Mouse (Mus musculus) lung, postnatal 0 days (tissue): ENCODE measurements around the gene Qrich2.

Source experiments
- CTCF ChIP-seq: IDR thresholded peaks from 2 replicates; pipeline ENCODE4 v1.5.1; 2016; ENCODE audit warnings: antibody characterized with exemption, mild to moderate bottlenecking
- EP300 ChIP-seq: IDR thresholded peaks from 2 replicates; pipeline ENCODE4 v1.6.1; 2016; ENCODE audit warnings: antibody characterized with exemption, mild to moderate bottlenecking, control low read depth

DNA sequence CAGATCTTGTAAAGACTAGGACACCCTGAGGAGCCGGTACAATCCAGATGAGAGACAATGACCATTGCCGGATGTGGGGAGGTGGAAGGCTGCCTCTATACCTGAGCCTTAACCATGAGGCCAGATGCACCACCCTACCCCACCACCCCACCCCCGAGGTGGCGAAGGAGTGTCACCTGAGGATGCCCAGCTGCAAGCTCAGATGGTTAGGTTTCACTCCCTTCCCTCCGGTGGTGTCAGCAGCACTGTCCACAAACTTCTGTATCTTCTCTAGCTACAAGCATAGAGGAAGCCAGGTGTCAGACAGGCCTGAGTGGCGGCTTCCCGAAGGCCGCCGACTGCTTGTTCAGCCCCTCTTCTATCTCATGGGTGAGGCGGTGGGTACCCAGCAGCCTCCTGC lies 12.2 kb downstream of the Qrich2 start:
- TF ChIP-seq EP300: no peak
- no peak for TF ChIP-seq CTCF
